Mouse (Mus musculus) forebrain, embryonic 12.5 days (tissue): ENCODE data around the gene Mgll. TPM values are rescaled to one million over a fixed set of nuclear protein-coding genes. Genes with fewer than 3 reads are reported as not detected.

Experiments used
- ATAC-seq: fragments of 200-750 bp; cut with Nextera tagmentation; 2 replicates; pipeline ENCODE4 v1.8.0; 2017; ENCODE audit warnings: moderate TSS enrichment; ENCODE audit not compliant: low FRiP score
- H3K27ac ChIP-seq: fragments of 300-500 bp; sonication (generic); 2 replicates; pipeline ENCODE4 v1.5.1; 2016; ENCODE audit warnings: mild to moderate bottlenecking
- H3K27me3 ChIP-seq: fragments of 300-500 bp; sonication (generic); 2 replicates; pipeline ENCODE4 v1.6.1; 2016; ENCODE audit warnings: mild to moderate bottlenecking
- H3K36me3 ChIP-seq: fragments of 300-500 bp; sonication (generic); replicated peaks from 2 replicates; pipeline ENCODE4 v1.6.1; 2016; ENCODE audit warnings: mild to moderate bottlenecking
- H3K4me1 ChIP-seq: fragments of 300-500 bp; sonication (generic); 2 replicates; pipeline ENCODE4 v1.6.1; 2016
- H3K4me2 ChIP-seq: fragments of 300-500 bp; sonication (generic); 2 replicates; pipeline ENCODE4 v1.6.1; 2016; ENCODE audit warnings: mild to moderate bottlenecking, moderate library complexity
- H3K4me3 ChIP-seq: fragments of 300-500 bp; sonication (generic); replicated peaks from 2 replicates; pipeline ENCODE4 v1.5.1; 2016; ENCODE audit warnings: mild to moderate bottlenecking
- H3K9ac ChIP-seq: fragments of 300-500 bp; sonication (generic); 2 replicates; pipeline ENCODE4 v1.6.1; 2016; ENCODE audit warnings: mild to moderate bottlenecking
- H3K9me3 ChIP-seq: fragments of 300-500 bp; sonication (generic); 2 replicates; pipeline ENCODE4 v1.6.1; 2016
- WGBS: fragments of 180-500 bp; shearing (Covaris S2); methylation state at CpG from one replicate; pipeline ENCODE4 v1.1.7; 2016; 5-methylcytosine and 5-hydroxymethylcytosine counted together
- polyA plus RNA-seq: library from polyadenylated mRNA; unstranded; fragments of >200 nt; fragmentation: Nextera tagmentation; extraction: Ambion mirVana; gene quantifications from 2 replicates; pipeline ENCODE4 v1.2.1, GENCODE M21; 2016

Gene Mgll
- polyA plus RNA-seq, result 3.5 and 5.5 TPM in 2 replicates

DNA sequence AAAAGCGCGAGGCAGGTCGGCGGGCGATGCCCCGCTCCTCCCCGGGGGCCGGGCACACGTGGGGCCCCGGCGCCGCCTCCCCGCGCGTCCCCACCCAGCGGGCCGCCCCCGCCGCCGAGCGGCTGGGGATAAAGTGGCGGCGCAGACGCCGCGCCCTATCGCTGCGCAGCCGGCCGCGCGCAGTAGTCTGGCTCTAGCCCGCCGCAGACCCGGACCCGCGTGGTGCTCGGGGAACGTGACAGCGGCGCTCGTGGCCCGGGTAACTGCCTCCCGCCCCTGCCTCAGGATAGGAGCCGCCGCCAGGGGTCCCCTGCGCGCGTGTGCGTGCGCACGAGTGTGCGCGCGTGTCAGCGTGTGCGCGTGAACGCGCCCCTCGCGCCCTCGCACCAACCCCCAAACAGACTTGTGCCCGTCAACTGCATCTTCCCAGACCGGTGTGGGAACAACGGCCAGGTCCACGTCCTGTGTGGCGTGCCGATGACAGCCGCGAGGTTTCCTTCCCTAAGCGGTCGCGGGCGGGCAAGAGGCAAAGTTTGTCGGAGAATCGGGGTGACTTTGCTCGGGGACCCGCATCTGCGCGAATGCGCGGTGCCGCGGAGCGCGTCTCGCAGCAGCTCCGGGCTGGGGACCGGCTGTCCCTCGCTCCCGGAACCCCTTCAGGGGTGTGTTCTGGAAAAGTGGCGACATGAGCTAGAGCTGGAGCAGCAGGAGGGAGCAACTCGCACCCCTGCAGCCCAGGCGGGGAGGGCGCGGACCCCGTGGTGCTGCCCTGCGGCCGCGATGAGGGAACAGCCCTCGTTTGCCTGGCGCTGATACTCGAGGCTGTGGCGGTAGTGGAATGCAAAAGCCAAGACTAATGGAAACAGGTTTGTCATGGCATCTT lies at the start of gene Mgll:
Mgll (plus strand) TSS at position 100 of the 883 bp plus-strand sequence.
- Histone ChIP-seq H3K4me2 (peak within 1 kb of the TSS; percentile 98), H3K9ac (peak within 1 kb of the TSS; percentile 67), H3K4me1 (peaks cover 7% of the 10 kb centered on the region), H3K27ac (0 out of 2 replicates have a peak within 1 kb of the TSS, but pooled peaks have one; percentile 5), H3K9me3 (no peaks in the 10 kb centered on the region), H3K4me3 (peak within 1 kb of the TSS; percentile 71), H3K36me3 (no peaks in the 10 kb centered on the region), H3K27me3 (peaks cover 49% of the 10 kb centered on the region)
- WGBS, result under 1% methylated on average over 105 of the region's 105 CpGs
- ATAC-seq, result peak; percentile 85

DNA sequence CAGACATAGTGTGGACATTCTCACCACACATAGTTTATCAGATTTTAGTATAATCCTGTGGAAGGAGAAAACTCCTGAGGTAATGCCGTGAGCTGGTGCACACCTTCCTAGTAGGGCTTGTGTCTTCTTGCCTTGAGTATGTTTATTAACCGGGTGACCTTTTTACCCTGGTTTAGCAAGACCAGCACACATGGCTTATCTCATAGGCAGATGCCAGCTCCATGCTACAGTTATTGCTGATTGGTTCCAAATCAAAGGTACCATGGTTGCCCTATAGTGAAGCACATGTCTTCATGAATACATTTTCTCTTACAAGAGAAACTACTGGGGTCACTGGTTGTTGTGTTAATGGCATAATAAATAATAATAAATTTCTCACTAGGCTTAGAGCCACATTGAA lies 48.4 kb upstream of the Mgll start:
- Histone ChIP-seq H3K4me1 (no peaks in the 10 kb centered on the region), H3K27ac (no peak overlapping the region)
- WGBS, result 95% methylated on average over 2 of the region's 2 CpGs

DNA sequence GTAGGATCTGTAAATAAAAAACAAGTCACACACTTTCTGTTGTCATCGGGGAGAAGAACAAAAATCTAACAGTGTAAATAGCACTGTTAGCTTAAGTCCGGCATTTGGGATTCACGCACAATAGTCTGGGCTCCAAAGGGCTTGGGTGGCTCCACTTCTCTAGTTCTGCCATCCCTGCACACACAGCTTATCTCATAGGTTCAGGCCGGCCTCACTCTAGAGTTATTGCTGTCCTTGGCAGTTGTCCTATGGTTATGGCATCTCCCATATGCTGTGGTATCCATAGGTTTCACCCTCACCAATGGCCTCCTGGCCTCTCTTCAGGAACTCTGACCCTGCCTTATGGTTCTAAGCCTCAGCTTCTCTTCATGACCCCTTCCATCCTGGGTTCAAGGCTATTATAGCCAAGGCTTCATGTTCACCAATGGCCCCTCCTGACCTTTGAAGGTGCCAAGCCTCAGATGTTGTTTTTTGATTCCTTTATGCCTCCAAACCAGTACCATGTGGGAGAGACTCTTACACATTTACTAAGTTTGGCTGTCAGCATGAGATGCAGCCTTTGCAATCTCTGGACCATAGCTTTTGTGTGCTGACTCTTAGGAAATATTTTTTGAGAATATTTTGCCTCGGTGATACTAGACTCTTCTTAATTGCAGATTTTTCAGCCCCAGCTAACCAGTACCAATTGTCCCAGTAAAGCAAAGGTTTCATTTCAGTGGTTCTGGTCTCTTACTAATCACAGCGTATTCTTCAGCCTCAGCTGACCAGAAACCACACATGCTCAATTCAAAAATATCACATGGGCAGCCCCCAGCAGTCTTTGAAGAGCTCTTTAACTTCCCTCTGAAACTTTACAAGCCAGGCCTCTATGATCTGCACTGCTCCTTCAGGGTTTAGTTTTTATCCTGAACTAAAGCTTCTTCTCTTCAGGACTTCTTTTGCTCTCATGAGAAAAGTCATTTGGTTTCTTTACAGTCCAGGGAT lies 47.2 kb upstream of the Mgll start:
- Histone ChIP-seq H3K9ac (no peak overlapping the region), H3K27me3 (no peaks in the 10 kb centered on the region), H3K27ac (no peak overlapping the region), H3K36me3 (no peaks in the 10 kb centered on the region), H3K4me1 (no peaks in the 10 kb centered on the region), H3K9me3 (no peaks in the 10 kb centered on the region), H3K4me3 (no peak overlapping the region), H3K4me2 (no peak overlapping the region)
- 92% methylated on average over 6 of the region's 6 CpGs for WGBS
- ATAC-seq, result no peak

More for the DNA sequence above, 48.4 kb upstream of the Mgll start:
- H3K4me2 ChIP-seq, result no peak overlapping the region
- H3K4me3 ChIP-seq, result no peak overlapping the region
- H3K9me3 ChIP-seq, result no peaks in the 10 kb centered on the region
- H3K9ac ChIP-seq, result no peak overlapping the region
- no peaks in the 10 kb centered on the region for H3K36me3 ChIP-seq
- no peak for ATAC-seq
- no peaks in the 10 kb centered on the region for H3K27me3 ChIP-seq

GRCm38 (mm10) chr6:88677738-88678137 lies 46.5 kb upstream of the Mgll start:
- Histone ChIP-seq H3K4me2 (no peak overlapping the region), H3K4me1 (no peaks in the 10 kb centered on the region), H3K36me3 (no peaks in the 10 kb centered on the region), H3K4me3 (no peak overlapping the region), H3K27ac (no peak overlapping the region), H3K27me3 (no peaks in the 10 kb centered on the region), H3K9ac (no peak overlapping the region), H3K9me3 (no peaks in the 10 kb centered on the region)
- WGBS, result 69% methylated on average over 2 of the region's 2 CpGs
- ATAC-seq, result no peak

DNA sequence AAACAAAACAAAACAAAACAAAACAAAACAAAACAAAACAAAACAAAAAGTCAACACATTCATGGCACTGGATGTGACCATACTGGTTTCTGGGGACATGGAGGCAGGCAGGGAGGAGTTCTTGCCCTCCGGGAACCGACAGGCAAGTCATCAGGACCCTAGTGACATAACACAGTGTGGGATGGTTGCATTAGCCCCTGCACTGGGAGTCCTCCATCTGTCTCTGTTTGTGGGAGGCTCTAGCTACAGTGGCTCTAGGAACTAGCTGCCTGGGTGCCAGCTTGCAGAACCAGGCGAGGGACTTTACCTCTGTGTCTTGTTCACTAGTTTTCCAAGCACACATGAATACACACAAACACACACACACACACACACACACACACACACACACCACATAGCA lies 43.2 kb upstream of the Mgll start:
- H3K4me1 ChIP-seq, result peaks cover 9% of the 10 kb centered on the region; the same call in 1 of the 2 replicates
- WGBS, result 88% methylated on average over 3 of the region's 3 CpGs
- H3K4me3 ChIP-seq, result no peak overlapping the region
- H3K4me2 ChIP-seq, result no peak overlapping the region
- no peak overlapping the region for H3K9ac ChIP-seq
- no peaks in the 10 kb centered on the region for H3K36me3 ChIP-seq
- H3K9me3 ChIP-seq, result no peaks in the 10 kb centered on the region
- H3K27ac ChIP-seq, result no peak overlapping the region
- no peaks in the 10 kb centered on the region for H3K27me3 ChIP-seq
- no peak for ATAC-seq

DNA sequence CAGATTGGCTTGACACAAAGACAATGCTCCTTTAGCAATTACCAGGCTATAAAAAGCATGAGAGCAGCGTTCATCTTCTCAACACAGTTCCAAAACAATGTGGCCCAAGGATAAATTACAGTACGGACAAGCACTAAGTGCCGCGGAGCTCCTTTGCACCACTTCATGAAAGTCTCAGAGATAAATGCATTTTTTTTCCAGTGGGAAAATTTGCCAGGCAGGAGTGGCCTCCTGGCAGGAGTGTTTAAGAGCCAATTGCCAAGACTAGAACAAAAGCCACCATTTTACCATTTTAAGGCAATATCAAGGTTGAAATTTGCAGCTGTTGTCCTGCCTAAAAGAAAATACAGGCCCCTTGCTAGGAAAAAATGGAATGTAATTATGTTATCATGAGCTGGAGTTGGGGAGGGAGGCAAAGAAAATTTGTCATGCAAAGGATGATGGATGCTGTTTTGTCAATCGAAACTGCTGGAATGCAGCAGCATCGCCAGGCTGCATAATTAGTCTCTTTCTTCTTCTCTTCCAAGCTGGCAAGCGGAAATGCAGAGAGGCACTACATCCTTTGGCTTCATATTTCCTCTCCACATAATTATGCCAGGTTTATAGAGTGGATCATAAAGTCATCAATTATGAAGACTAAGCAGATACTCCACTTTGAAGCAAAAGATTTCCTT lies 40.7 kb upstream of the Mgll start:
- H3K4me2 ChIP-seq, result no peak overlapping the region
- no peak overlapping the region for H3K9ac ChIP-seq
- 43% methylated on average over 7 of the region's 7 CpGs for WGBS
- peaks cover 9% of the 10 kb centered on the region; the same call in 1 of the 2 replicates for H3K4me1 ChIP-seq
- no peak overlapping the region for H3K4me3 ChIP-seq
- no peaks in the 10 kb centered on the region for H3K27me3 ChIP-seq
- H3K9me3 ChIP-seq, result no peaks in the 10 kb centered on the region
- no peaks in the 10 kb centered on the region for H3K36me3 ChIP-seq
- no peak for ATAC-seq
- H3K27ac ChIP-seq, result 0 out of 2 replicates have a peak overlapping the region, but pooled peaks have one; percentile 19

DNA sequence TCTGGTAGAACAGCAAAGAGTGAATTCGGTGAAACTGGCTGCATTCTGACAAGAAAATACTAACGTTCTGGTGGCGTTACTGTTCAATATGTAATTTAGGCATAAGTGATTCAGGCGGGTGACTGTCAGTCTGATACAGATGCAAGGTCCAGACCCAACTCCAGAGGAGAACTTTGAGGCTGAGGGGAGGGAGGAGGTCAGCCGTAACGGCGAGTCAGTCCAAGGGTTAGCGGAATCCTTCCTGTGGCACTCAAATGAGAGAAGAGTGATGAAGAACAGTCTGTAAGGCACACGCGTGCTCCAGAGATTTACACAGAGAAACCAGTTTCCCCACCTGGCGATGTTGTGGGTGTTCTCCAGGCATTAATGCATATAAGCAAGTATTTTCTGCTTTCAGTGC lies 36.0 kb upstream of the Mgll start:
- no peak overlapping the region for H3K27ac ChIP-seq
- WGBS, result 93% methylated on average over 11 of the region's 11 CpGs
- no peak overlapping the region for H3K9ac ChIP-seq
- no peaks in the 10 kb centered on the region for H3K27me3 ChIP-seq
- no peak overlapping the region for H3K4me2 ChIP-seq
- H3K9me3 ChIP-seq, result no peaks in the 10 kb centered on the region
- ATAC-seq, result no peak
- H3K36me3 ChIP-seq, result no peaks in the 10 kb centered on the region
- no peak overlapping the region for H3K4me3 ChIP-seq
- peaks cover 9% of the 10 kb centered on the region; the same call in 1 of the 2 replicates for H3K4me1 ChIP-seq

GRCm38 (mm10) chr6:88688712-88689111 lies 35.5 kb upstream of the Mgll start:
- no peaks in the 10 kb centered on the region for H3K27me3 ChIP-seq
- peaks cover 4% of the 10 kb centered on the region; the same call in 1 of the 2 replicates for H3K4me1 ChIP-seq
- H3K27ac ChIP-seq, result no peak overlapping the region
- no peak overlapping the region for H3K4me2 ChIP-seq
- no peaks in the 10 kb centered on the region for H3K9me3 ChIP-seq
- no peaks in the 10 kb centered on the region for H3K36me3 ChIP-seq
- ATAC-seq, result no peak
- H3K4me3 ChIP-seq, result no peak overlapping the region
- H3K9ac ChIP-seq, result no peak overlapping the region
- 78% methylated on average over 3 of the region's 3 CpGs for WGBS

GRCm38 (mm10) chr6:88690211-88690610 lies 34.0 kb upstream of the Mgll start:
- no peak overlapping the region for H3K4me2 ChIP-seq
- H3K9me3 ChIP-seq, result no peaks in the 10 kb centered on the region
- no peak overlapping the region for H3K4me3 ChIP-seq
- no peaks in the 10 kb centered on the region for H3K27me3 ChIP-seq
- H3K4me1 ChIP-seq, result no peaks in the 10 kb centered on the region
- no peak for ATAC-seq
- H3K9ac ChIP-seq, result no peak overlapping the region
- WGBS, result 78% methylated on average over 3 of the region's 3 CpGs
- H3K36me3 ChIP-seq, result no peaks in the 10 kb centered on the region
- no peak overlapping the region for H3K27ac ChIP-seq

DNA sequence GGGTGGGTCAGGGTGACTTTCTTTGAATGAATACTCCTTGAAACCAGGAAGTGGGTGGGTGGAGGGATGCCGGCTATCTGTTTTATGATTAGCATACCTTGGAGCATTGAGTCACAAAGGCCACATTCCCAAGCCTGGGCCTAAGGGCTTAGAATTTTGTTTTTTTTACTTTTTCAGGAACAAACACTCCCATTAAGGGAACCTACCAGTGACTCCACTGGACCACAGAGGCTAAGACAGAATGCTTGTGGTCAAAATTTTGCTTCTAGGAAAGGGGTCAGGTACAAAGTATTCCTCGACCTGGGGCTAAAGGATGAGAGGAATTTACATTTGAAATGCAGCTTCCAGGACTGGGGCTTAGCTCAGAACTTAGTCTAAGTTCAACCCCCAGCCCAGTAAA lies 32.9 kb upstream of the Mgll start:
- H3K36me3 ChIP-seq, result no peaks in the 10 kb centered on the region
- H3K9ac ChIP-seq, result no peak overlapping the region
- H3K9me3 ChIP-seq, result no peaks in the 10 kb centered on the region
- ATAC-seq, result no peak
- H3K27ac ChIP-seq, result no peak overlapping the region
- no peak overlapping the region for H3K4me3 ChIP-seq
- no peak overlapping the region for H3K4me2 ChIP-seq
- H3K4me1 ChIP-seq, result no peaks in the 10 kb centered on the region
- no peaks in the 10 kb centered on the region for H3K27me3 ChIP-seq
- 85% methylated on average over 2 of the region's 2 CpGs for WGBS

DNA sequence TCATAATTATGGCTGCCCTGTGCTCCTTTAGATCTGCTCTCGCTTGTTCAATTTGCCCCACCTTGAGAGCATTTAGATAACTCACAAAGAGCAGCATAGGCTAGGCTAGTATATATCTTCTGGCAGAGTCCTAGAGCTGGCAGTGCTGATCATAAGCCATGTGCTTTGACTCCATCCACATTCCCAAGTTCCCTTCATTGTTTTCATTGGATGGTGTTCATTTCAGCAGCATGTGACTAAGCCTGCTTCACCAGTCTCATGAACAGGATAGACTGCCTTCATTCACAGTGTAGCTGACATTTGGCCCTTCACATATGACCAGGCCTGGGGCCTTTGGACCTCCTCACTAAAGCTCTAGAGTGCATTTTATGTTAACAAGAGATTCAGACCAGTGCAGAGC lies 21.3 kb upstream of the Mgll start:
- no peak overlapping the region for H3K4me3 ChIP-seq
- no peaks in the 10 kb centered on the region for H3K9me3 ChIP-seq
- ATAC-seq, result no peak
- no peak overlapping the region for H3K4me2 ChIP-seq
- no peaks in the 10 kb centered on the region for H3K4me1 ChIP-seq
- H3K27me3 ChIP-seq, result no peaks in the 10 kb centered on the region
- 86% methylated on average over 1 of the region's 1 CpGs for WGBS
- no peak overlapping the region for H3K9ac ChIP-seq
- H3K36me3 ChIP-seq, result no peaks in the 10 kb centered on the region
- no peak overlapping the region for H3K27ac ChIP-seq

DNA sequence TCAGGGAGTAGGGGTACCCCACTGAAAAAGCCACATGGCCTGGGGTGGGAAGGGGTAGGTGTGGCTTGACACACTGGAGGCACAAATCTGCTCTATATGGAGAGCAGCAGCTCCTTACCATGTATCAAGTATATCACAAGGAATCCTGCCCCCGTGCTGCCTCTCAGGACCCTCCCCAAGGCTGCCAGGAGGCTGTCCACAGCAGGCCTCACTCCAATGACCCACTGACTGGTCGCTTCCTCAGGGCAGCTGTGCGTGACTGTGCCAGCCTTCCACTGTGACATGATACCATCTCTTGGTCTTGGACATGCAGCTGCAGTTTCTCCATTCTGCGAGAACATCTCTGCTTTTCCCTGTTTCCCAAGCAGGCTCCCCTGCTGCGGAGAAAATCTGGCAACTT lies 20.5 kb upstream of the Mgll start:
- H3K9me3 ChIP-seq, result no peaks in the 10 kb centered on the region
- H3K27ac ChIP-seq, result no peak overlapping the region
- H3K36me3 ChIP-seq, result no peaks in the 10 kb centered on the region
- H3K9ac ChIP-seq, result no peak overlapping the region
- H3K4me2 ChIP-seq, result no peak overlapping the region
- ATAC-seq, result no peak
- H3K4me1 ChIP-seq, result no peaks in the 10 kb centered on the region; the same call in 1 of the 2 replicates
- H3K4me3 ChIP-seq, result no peak overlapping the region
- 87% methylated on average over 5 of the region's 5 CpGs for WGBS
- no peaks in the 10 kb centered on the region for H3K27me3 ChIP-seq
